Mouse (Mus musculus) 3134 (cell line): ENCODE results near the gene Notch2.
A peak's percentile ranks its signal among the peaks of the same experiment; 100 is the strongest.

ENCODE experiments used
- DNase-seq: peaks from one replicate; pipeline ENCODE4 v3.0.0-alpha.2; 2011; ENCODE audit warnings: low spot score; ENCODE audit not compliant: insufficient read length; ENCODE audit errors: extremely low read depth

Notch2 gene

GRCm38 (mm10) chr3:98013401-98014281, at the start of gene Notch2:
TSS of gene Notch2 (plus strand) at chr3:98013527.
- peak; percentile 94 for DNase-seq

- DNase-seq, result no peak
Observed at GRCm38 (mm10) chr3:97964878-97965353, 48.4 kb upstream of the Notch2 start.

GRCm38 (mm10) chr3:97967627-97968026, 45.7 kb upstream of the Notch2 start:
- no peak for DNase-seq

GRCm38 (mm10) chr3:97968191-97968590, 45.1 kb upstream of the Notch2 start:
- DNase-seq, result no peak

- DNase-seq, result no peak
Observed at GRCm38 (mm10) chr3:97969019-97969418, 44.3 kb upstream of the Notch2 start.

- DNase-seq, result no peak
Observed at GRCm38 (mm10) chr3:97971117-97971516, 42.2 kb upstream of the Notch2 start.

GRCm38 (mm10) chr3:97972200-97972599, 41.1 kb upstream of the Notch2 start:
- DNase-seq, result no peak

- no peak for DNase-seq
Observed at GRCm38 (mm10) chr3:97972707-97973106, 40.6 kb upstream of the Notch2 start.

- DNase-seq, result no peak
Observed at GRCm38 (mm10) chr3:97973306-97973705, 40.0 kb upstream of the Notch2 start.

GRCm38 (mm10) chr3:97974197-97974770, 39.0 kb upstream of the Notch2 start:
- DNase-seq, result no peak

- DNase-seq, result no peak
Observed at GRCm38 (mm10) chr3:97976706-97977105, 36.6 kb upstream of the Notch2 start.

GRCm38 (mm10) chr3:97978710-97979109, 34.6 kb upstream of the Notch2 start:
- DNase-seq, result no peak

GRCm38 (mm10) chr3:97980683-97981327, 32.5 kb upstream of the Notch2 start:
- DNase-seq, result no peak

GRCm38 (mm10) chr3:97981376-97981906, 31.9 kb upstream of the Notch2 start:
- no peak for DNase-seq

GRCm38 (mm10) chr3:97984870-97985506, 28.3 kb upstream of the Notch2 start:
- no peak for DNase-seq

GRCm38 (mm10) chr3:97985691-97986090, 27.6 kb upstream of the Notch2 start:
- no peak for DNase-seq

- no peak for DNase-seq
Observed at GRCm38 (mm10) chr3:97987153-97987552, 26.2 kb upstream of the Notch2 start.

- no peak for DNase-seq
Observed at GRCm38 (mm10) chr3:97988756-97989155, 24.6 kb upstream of the Notch2 start.

GRCm38 (mm10) chr3:97990576-97990975, 22.8 kb upstream of the Notch2 start:
- no peak for DNase-seq

- DNase-seq, result no peak
Observed at GRCm38 (mm10) chr3:97992289-97992688, 21.0 kb upstream of the Notch2 start.

GRCm38 (mm10) chr3:97993196-97993595, 20.1 kb upstream of the Notch2 start:
- DNase-seq, result no peak
